Mouse (Mus musculus): ENCODE data around the gene Gm20388. TPM values are rescaled to one million over a fixed set of nuclear protein-coding genes. Genes with fewer than 3 reads are reported as not detected.

The Gm20388 gene
- polyA plus RNA-seq, 1 experiment: 49.7 TPM

DNA sequence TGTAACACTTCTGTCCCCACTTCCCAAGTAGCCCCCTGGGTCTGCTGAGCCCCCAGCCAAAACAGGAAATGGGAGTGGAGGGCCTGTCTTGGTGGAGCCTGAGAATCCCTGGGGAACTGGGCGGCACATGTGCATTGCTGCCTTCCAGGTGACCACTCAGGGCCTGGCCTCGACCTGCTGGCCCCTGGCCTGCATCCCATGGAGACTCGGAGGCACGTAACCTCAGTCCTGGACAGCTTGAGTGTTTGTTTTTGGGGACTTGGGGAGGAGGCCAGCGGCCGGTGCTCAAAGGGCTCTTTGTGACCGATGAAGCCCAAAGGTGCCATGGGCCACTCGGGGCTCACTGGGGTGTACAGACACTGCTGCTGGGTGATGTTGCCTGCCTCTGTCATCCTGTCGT, 636.9 kb downstream of the Gm20388 start:
- H3K27me3 ChIP-seq (replicated peaks; ENCODE audit: control insufficient read depth, insufficient read depth, low read length): no peaks in the 10 kb centered on the region
- H3K4me1 ChIP-seq (ENCODE audit: control insufficient read depth, insufficient read depth, low read length): peaks cover 30% of the 10 kb centered on the region
- WGBS: 63% methylated on average over 9 of the region's 9 CpGs
- no peak overlapping the region for H3K4me3 ChIP-seq (ENCODE audit: insufficient read depth, low read depth, low read length)
- TF ChIP-seq POLR2A (IDR thresholded peaks at IDR 0.05; ENCODE audit: low read depth, low read length): no peak
- TF ChIP-seq CTCF (conservative IDR thresholded peaks at IDR 0.05; ENCODE audit: insufficient read depth, insufficient read length, low read depth, low read length): no peak
- DNase-seq: peak; percentile 54
- no peaks in the 10 kb centered on the region for H3K36me3 ChIP-seq (ENCODE audit: control insufficient read depth, insufficient read depth, low read length)
- no peak overlapping the region for H3K27ac ChIP-seq (ENCODE audit: insufficient read depth, low read depth, low read length)

DNA sequence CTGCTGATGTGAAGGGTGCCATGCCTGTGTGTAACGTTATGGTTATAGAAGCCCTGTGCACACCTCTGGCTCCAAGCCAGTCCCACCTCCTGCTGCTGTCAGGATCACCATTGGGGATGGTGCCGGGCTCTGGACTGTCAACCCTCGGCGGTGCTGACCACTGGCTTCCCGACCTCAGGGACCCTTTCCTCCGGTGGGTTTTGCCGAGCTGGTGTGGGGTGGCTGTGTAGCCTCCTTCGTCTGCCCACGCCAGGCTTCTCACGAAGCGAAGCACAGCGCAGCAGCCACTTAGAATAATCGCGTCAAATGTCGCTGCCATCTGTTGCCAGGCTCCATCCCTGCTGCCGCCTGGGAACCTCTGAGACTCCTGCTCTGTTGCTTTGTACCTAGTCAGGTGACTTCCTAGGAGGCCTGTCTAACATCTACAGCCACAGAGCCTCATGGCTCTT, 637.7 kb downstream of the Gm20388 start:
- H3K27me3 ChIP-seq (replicated peaks; ENCODE audit: control insufficient read depth, insufficient read depth, low read length): no peaks in the 10 kb centered on the region
- H3K36me3 ChIP-seq (ENCODE audit: control insufficient read depth, insufficient read depth, low read length): no peaks in the 10 kb centered on the region
- H3K4me3 ChIP-seq (ENCODE audit: insufficient read depth, low read depth, low read length): no peak overlapping the region
- TF ChIP-seq CTCF (conservative IDR thresholded peaks at IDR 0.05; ENCODE audit: insufficient read depth, insufficient read length, low read depth, low read length) (no peak), POLR2A (IDR thresholded peaks at IDR 0.05; ENCODE audit: low read depth, low read length) (no peak)
- H3K4me1 ChIP-seq (ENCODE audit: control insufficient read depth, insufficient read depth, low read length): peaks cover 27% of the 10 kb centered on the region
- no peak for DNase-seq
- no peak overlapping the region for H3K27ac ChIP-seq (ENCODE audit: insufficient read depth, low read depth, low read length)
- WGBS: 74% methylated on average over 16 of the region's 16 CpGs

DNA sequence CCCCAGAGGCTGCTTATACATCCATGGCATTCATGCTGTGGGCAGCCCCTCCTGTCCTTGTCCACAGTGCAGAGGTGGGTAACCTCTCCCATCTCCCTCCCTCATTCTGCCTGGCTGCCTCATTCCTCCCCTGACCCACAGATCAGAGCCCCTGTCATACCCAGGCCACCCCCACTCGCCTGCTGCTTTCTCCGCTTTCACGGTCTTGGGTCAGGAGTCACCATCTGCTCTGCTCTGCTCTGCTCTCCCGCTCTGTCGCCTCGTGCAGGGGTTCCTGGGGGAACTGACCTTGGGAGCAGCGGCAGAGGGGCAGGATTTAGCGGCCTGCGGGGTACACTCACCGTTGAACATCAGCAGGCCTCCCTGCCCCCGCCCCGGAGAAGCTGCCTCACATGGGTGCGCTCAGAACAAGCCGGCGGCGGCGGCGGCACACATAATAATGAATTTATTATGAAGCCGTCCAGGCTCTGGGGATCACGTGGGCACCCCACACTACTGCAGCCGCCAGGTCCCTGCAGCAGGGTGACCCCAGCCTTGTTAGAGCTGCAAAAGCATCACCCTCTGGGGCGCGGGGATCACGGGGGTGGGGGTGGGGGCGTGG, 638.8 kb downstream of the Gm20388 start:
- no peak overlapping the region for H3K4me3 ChIP-seq (ENCODE audit: insufficient read depth, low read depth, low read length)
- H3K27ac ChIP-seq (ENCODE audit: insufficient read depth, low read depth, low read length): no peak overlapping the region
- 33% methylated on average over 25 of the region's 25 CpGs for WGBS

GRCm38 (mm10) chr8:120549922-120550321, 639.3 kb downstream of the Gm20388 start:
- TF ChIP-seq POLR2A (IDR thresholded peaks at IDR 0.05; ENCODE audit: low read depth, low read length) (no peak), CTCF (conservative IDR thresholded peaks at IDR 0.05; ENCODE audit: insufficient read depth, insufficient read length, low read depth, low read length) (no peak)
- 48% methylated on average over 11 of the region's 11 CpGs for WGBS
- no peaks in the 10 kb centered on the region for H3K36me3 ChIP-seq (ENCODE audit: control insufficient read depth, insufficient read depth, low read length)
- no peak overlapping the region for H3K27ac ChIP-seq (ENCODE audit: insufficient read depth, low read depth, low read length)
- no peak overlapping the region for H3K4me3 ChIP-seq (ENCODE audit: insufficient read depth, low read depth, low read length)
- DNase-seq: no peak
- no peaks in the 10 kb centered on the region for H3K27me3 ChIP-seq (replicated peaks; ENCODE audit: control insufficient read depth, insufficient read depth, low read length)
- H3K4me1 ChIP-seq (ENCODE audit: control insufficient read depth, insufficient read depth, low read length): peaks cover 22% of the 10 kb centered on the region

More for the DNA sequence above, 638.8 kb downstream of the Gm20388 start:
- TF ChIP-seq POLR2A (IDR thresholded peaks at IDR 0.05; ENCODE audit: low read depth, low read length): no peak
- no peak for TF ChIP-seq CTCF (conservative IDR thresholded peaks at IDR 0.05; ENCODE audit: insufficient read depth, insufficient read length, low read depth, low read length)
- Histone ChIP-seq H3K27me3 (replicated peaks; ENCODE audit: control insufficient read depth, insufficient read depth, low read length) (no peaks in the 10 kb centered on the region), H3K36me3 (ENCODE audit: control insufficient read depth, insufficient read depth, low read length) (no peaks in the 10 kb centered on the region), H3K4me1 (ENCODE audit: control insufficient read depth, insufficient read depth, low read length) (peaks cover 22% of the 10 kb centered on the region)
- DNase-seq: no peak

DNA sequence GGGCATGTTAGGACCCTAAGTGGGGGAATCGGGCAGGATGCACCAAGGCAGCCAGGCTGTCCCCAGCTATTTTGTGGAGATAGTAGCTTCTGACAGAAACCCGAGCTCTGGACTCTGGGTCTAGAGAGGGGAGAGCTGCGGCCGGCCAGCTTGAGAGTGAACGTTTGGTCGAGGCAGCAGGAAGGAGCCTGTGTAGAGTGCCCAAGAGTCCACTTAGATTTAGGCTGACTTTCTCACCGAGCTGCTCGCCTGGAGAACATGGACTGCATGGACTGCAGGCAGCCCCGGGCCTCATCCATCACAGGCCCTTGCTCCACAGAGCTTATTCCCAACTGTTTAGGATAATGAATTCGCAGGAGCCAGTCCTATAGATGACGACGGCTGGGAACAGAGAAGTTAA, 639.8 kb downstream of the Gm20388 start:
- H3K27ac ChIP-seq (ENCODE audit: insufficient read depth, low read depth, low read length): no peak overlapping the region
- DNase-seq: no peak
- peaks cover 19% of the 10 kb centered on the region for H3K4me1 ChIP-seq (ENCODE audit: control insufficient read depth, insufficient read depth, low read length)
- 62% methylated on average over 12 of the region's 12 CpGs for WGBS
- H3K4me3 ChIP-seq (ENCODE audit: insufficient read depth, low read depth, low read length): no peak overlapping the region
- no peaks in the 10 kb centered on the region for H3K36me3 ChIP-seq (ENCODE audit: control insufficient read depth, insufficient read depth, low read length)
- TF ChIP-seq POLR2A (IDR thresholded peaks at IDR 0.05; ENCODE audit: low read depth, low read length): no peak
- no peak for TF ChIP-seq CTCF (conservative IDR thresholded peaks at IDR 0.05; ENCODE audit: insufficient read depth, insufficient read length, low read depth, low read length)
- no peaks in the 10 kb centered on the region for H3K27me3 ChIP-seq (replicated peaks; ENCODE audit: control insufficient read depth, insufficient read depth, low read length)

DNA sequence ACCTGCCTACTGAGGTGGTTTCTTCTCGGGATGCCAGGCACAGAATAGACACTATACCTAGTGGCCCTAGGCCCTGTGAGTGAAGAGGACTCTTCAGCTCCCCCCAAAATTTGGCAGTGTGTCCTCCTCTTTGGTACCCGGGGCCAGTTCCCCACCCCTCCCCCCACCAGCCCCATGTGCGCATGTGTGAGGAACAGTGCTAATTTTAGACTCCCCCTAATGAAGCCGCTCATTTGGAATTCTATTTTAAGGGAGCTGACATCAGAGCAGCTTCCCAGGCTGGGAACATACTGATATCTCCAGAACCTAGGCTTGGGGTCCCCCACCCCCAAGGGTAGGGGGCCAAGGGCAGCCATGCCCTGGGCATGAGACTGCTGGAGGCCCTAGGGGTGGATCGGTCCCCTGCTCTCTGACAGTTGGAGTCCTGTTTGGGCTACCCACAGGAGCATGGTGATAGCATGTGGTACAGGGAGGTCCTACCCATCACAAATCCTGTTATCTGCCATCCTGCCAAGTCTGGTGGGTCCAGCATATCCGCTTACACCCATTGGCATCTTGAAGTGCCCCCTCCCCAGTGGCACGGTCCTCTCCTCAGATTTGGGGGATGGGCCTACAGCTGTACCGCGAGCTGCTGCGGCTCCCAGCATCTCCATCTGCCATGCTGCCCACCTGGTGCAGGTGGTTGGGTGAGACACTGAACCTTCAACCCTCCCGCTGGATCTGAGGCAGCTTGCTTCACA, 640.5 kb downstream of the Gm20388 start:
- no peak overlapping the region for H3K4me3 ChIP-seq (ENCODE audit: insufficient read depth, low read depth, low read length)
- H3K36me3 ChIP-seq (ENCODE audit: control insufficient read depth, insufficient read depth, low read length): no peaks in the 10 kb centered on the region
- WGBS: 74% methylated on average over 11 of the region's 11 CpGs
- TF ChIP-seq POLR2A (IDR thresholded peaks at IDR 0.05; ENCODE audit: low read depth, low read length): no peak
- TF ChIP-seq CTCF (conservative IDR thresholded peaks at IDR 0.05; ENCODE audit: insufficient read depth, insufficient read length, low read depth, low read length): no peak
- H3K4me1 ChIP-seq (ENCODE audit: control insufficient read depth, insufficient read depth, low read length): peaks cover 13% of the 10 kb centered on the region
- DNase-seq: no peak
- no peak overlapping the region for H3K27ac ChIP-seq (ENCODE audit: insufficient read depth, low read depth, low read length)
- no peaks in the 10 kb centered on the region for H3K27me3 ChIP-seq (replicated peaks; ENCODE audit: control insufficient read depth, insufficient read depth, low read length)

- no peak for TF ChIP-seq POLR2A (IDR thresholded peaks at IDR 0.05; ENCODE audit: low read depth, low read length)
- TF ChIP-seq CTCF (conservative IDR thresholded peaks at IDR 0.05; ENCODE audit: insufficient read depth, insufficient read length, low read depth, low read length): no peak
- H3K4me3 ChIP-seq (ENCODE audit: insufficient read depth, low read depth, low read length): no peak overlapping the region
- no peaks in the 10 kb centered on the region for H3K36me3 ChIP-seq (ENCODE audit: control insufficient read depth, insufficient read depth, low read length)
- no peak overlapping the region for H3K27ac ChIP-seq (ENCODE audit: insufficient read depth, low read depth, low read length)
- H3K27me3 ChIP-seq (replicated peaks; ENCODE audit: control insufficient read depth, insufficient read depth, low read length): no peaks in the 10 kb centered on the region
- 84% methylated on average over 3 of the region's 3 CpGs for WGBS
- DNase-seq: no peak
- H3K4me1 ChIP-seq (ENCODE audit: control insufficient read depth, insufficient read depth, low read length): peaks cover 11% of the 10 kb centered on the region; the same call in 1 of the 2 replicates
Observed at GRCm38 (mm10) chr8:120551677-120551980, 641.0 kb downstream of the Gm20388 start.

Measured in kidney, adult 2 months (tissue).